Mouse (Mus musculus): ENCODE measurements at regions not wholly inside any gene's neighbourhood (a gene's known extent, or its start where the extent isn't known, plus 50 kb on each side); places are given as distances from the start of the nearest gene placed in this dataset.

DNA sequence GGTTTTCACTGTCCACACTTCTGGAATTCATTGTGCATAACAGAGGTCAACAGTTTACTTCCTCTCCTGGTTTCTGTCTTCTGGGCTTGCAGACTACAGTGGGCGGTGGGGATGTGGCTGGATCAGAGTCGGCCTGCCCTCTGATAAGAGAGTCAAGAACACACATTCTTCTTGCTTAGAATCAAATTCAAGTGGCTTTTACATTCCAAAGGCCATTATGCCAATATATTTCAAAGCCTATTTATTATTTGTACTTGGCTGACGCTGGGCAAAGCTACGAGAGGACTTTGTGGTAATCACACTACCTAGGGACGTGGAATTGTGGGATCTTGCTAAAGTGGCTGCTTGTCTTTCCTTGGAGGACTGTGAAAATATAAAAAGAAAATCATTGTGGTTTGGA, 114.3 kb upstream of the Sel1l start:
- TF ChIP-seq CTCF (IDR thresholded peaks at IDR 0.05; ENCODE audit: extremely low read depth, insufficient read length, insufficient replicate concordance, low read depth, low read length) (no peak), POLR2A (IDR thresholded peaks at IDR 0.05; ENCODE audit: low read depth, low read length) (no peak)
